Mouse (Mus musculus): ENCODE data around the gene Lct. TPM values are rescaled to one million over a fixed set of nuclear protein-coding genes. Genes with fewer than 3 reads are reported as not detected.

The Lct gene
- total RNA-seq, 2 experiments from 2014 or later, result 1.4 to 2.0 TPM

DNA sequence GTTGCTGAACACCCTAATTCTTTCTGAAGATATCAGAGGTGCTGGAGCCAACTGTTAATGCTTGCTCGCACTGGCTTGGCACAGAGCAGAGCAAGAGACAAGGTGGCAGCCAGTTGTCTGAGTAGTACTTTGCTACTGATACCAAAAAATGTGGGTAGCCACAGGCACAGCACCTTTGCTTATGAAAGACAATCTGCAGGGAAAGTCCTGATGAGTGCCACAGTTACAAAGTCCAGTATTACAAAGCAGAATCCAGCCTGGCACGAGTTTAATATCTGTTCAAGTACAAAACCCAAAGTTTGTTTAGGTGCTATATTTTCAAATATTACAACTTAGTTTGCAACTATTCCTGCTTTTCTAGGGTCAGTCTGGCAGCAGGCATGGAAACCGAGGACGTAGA is 92.9 kb downstream of the Lct start:
- no peak for DNase-seq (ENCODE audit: extremely low spot score in 1 of 2, low spot score in 2 of 2)
- no peak overlapping the region for H3K4me3 ChIP-seq
- intact Hi-C loops (cut with DNase I), result no loop called here
- no peak overlapping the region for H3K27ac ChIP-seq
- TF ChIP-seq CTCF (IDR thresholded peaks at IDR 0.05), result no peak

Other genes starting within 250 kb of the Lct start
- gene Zranb3, start 225.3 kb downstream of the Lct start, total RNA-seq (2021), result 1 to 10 TPM; 6.8 to 7.8 TPM
- gene R3hdm1, start 225.0 kb downstream of the Lct start, total RNA-seq (2021), result 100 to 1,000 TPM; 505 to 574 TPM
- 10 to 100 TPM; 46.2 to 46.5 TPM for gene Ubxn4, start 84.4 kb downstream of the Lct start, total RNA-seq (2021)
- gene Mcm6, start 31.3 kb upstream of the Lct start, total RNA-seq (2021), result 1 to 10 TPM; 4.5 to 7.1 TPM
- gene Dars, start 89.0 kb upstream of the Lct start, total RNA-seq (2021), result 10 to 100 TPM; 48.9 to 49.6 TPM

Data from left cerebral cortex, adult 2 months (tissue).